Mouse (Mus musculus) brain, adult 2 months (tissue): Measurements from ENCODE around the gene S100a3.

Source experiments
- DNase-seq: peaks from one replicate; pipeline ENCODE4 v3.0.0; 2011; ENCODE audit warnings: low read depth, low spot score

The S100a3 gene

DNA sequence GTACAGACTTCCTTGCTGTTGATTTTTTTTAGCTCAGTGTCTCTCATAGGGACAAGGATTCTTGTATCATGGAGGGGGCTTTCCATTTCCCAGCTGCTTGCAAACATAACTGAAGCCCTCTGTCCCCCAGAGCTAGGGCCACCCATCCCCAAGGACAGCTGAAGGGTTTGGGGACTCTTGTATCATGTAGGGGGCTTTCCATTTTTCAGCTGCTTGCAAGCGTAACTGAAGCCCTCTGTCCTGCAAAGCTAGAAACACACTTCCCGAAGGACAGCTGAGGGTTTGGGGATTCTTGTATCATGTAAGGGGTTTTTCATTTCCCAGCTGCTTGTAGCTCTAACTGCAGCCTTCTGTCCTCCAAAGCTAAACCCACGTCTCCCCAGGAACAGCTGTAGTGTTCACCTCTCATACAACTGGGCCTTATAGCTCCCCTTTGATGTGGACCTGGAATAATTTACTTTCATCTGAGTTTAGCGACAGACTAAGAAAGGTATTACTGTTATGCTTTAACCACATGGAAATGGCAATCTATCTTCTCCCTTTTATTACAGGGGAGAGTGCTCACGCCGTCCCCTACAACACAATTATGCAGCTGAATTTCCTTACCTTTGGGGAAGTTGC lies at the start of gene S100a3:
Gene S100a3, plus strand, starts transcription at position 571 of the 621 bp plus-strand sequence.
- DNase-seq = peak; percentile 16

DNA sequence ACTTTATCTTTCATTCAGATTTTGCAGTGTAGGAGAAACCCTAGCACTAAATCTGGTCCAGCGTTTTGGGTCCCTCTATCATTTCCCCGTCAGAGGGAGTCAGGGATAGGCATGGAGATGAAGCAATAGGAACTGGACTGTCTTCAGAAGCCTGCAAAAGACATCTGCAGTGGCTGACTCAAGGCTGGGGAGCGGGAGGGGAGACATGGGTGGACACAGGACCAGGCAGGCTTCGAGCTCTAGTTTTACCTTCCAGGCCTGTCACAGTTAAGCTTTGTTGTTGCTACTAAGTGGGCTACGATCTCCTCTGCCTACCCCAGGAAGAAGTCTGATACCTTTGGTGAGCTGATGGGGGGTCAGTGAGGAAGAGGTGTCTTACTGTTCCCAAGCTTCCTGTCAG lies 48.1 kb upstream of the S100a3 start:
- DNase-seq = no peak

DNA sequence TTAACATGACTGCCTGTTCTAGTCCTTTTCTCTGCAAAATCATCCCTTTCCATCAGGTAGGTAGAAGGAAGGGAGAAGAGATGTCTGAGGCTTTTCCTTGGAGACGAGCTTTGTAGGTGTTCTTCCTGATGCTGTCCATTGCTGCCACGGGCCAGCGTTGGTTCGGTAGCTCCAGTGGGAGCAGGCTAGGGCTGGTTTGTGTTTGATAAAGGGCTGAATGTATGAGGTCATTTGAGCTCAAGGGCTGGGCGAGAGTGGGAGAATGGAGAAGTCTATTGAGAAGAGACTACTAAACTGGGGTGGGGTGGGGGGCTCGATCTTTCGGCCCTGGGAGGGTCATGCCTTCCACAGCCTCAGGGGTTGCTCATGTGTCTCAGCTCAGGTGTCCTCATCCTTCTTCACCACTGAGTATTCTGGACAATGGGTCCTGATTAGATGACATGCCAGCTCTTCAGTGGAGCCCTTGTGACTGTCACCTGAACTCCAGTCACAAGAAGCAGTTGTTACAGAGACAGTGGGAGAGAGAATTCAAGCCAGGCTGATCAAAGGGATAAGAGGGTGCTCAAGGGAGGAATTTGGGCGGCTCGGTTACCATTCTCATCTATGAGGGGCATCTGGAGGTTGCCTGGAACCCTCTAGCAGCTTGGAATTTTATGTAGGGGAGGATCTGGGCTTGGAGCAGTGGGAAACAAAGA lies 47.3 kb upstream of the S100a3 start:
- DNase-seq = no peak

DNA sequence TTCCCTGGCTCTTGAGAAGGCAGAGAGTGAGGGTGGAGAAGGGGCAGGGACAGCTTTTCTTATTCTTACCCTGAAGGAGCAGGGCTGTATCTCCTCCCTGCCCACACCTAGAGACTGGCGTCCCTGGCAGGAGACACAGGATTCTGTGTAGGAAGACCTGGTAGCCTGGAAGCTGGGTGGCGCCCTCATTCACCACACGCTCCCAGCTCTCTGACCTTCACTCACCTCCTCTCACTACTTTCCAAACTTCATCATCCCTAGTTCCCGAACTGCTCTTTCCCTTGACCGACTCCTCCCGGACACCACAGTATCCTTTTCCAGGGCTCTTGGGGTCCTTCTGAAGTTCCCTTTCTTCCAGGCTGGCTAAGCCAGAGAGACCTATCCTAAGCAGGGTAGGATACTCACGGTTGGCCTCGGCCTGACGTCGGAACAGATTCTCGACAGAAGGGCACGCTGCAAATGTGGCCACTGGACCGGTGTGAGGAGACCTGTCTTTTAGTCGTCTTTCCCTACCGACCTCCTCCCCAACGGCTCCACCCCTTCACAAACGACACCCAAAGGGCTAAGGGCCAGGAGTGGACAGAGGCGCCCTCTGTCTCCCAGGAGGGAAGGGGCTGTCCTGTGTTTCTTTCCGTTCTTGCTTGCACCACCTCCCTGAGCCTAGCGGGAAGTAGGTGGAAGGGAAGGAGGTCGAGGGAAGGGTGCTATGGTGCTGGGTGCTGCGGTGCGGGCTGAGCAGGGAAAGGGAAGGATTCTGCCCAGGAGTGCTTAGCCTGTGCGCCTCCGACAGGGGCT lies 46.4 kb upstream of the S100a3 start, which contains the start of the genes S100a1 and S100a13:
Gene S100a1, minus strand, starts transcription at position 597 of the 795 bp plus-strand sequence.
Gene S100a13, plus strand, starts transcription at position 640 of the 795 bp plus-strand sequence.
- peak; percentile 72 for DNase-seq

DNA sequence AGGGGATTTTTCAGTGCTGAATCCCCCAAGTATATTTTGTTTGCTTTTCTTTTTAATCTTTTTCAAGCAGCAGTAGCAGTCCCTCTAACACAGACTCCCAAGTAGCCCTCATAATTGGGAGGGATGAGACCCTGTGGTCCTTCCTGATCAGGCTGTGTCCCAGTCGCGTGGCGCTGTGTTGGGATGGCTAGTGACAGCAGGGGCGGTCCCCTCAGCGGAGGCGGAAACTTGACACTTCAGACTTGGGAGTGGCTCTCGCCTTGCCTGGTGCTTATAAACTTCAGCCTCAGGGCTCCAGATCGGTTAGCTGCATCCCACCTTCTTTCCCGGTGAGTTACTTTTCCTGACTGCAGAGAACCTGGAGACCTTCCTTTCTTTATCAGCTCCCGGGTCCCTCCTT lies 45.7 kb upstream of the S100a3 start:
- DNase-seq = peak; percentile 44

DNA sequence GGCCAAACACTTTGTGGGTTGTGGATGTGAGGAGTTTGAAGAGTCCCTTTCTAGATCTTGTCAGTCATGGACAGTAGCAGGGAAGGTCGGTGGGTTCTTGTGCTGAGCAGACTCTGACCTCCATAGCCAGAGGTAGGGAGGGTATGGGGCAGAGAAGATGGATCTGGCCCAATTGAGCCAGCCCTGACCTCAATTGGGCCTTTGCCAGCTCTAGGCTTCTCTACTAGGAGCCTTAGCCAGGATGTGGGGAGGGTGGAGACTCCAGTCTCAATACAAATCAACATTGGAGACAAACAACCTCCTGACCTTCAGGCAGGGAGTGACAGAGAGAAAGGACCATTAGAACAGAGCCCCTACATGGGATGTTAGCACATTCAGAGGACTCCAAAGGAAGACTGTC lies 45.1 kb upstream of the S100a3 start:
- no peak for DNase-seq

DNA sequence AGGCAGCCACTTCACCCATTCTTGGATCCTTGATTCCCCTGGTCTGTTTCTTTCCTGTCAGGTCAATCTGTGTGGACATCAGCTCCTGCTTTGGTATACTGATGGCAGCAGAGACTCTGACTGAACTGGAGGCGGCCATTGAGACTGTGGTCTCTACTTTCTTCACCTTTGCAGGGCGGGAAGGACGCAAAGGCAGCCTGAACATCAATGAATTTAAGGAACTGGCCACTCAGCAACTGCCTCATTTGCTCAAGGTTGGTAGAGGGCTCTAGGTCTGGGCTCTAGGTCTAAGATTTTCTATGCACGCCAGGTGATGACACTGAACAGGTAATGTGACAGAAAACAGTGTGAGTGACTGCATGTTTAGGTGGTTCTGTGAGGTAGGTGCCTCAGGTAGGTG lies 44.6 kb upstream of the S100a3 start:
- no peak for DNase-seq

DNA sequence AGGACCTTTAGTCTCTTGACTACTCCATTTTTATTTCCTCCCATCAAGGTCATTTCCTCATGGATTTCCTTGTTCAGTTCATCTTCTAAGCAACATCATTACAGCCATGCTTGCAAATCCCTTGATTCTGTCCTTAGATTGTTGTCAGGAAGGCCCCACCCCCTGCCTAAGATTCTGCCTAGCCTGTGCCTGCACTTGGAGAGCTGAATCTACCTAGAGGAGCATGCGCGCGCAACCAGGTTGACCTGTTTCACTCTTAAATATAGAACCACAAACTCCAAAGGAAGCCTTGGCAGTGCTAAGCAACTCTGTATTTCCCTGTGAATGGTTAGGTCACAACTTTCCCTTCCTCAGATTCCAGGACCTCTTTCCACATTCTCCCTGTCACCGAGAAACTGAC lies 42.7 kb upstream of the S100a3 start:
- DNase-seq = no peak

DNA sequence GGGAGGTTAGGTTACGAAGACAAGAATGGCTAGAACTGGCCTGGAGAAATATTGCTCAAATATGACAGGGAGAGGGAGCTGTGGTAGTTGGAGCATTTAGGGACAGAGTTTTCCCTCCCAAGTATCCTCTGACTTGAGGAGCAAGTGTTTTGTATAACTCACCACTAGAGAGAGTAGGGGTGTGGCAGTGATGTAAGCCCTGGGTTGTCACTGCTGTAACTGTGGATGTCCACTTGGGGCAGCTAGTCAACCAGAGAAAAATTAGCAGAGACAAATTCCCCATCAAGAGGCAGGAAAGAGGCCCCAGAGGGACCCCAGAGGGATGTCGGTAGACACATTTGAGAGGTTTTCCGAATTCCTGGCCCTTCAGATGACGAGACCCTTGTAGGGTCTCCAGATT lies 35.0 kb upstream of the S100a3 start:
- peak; percentile 87 for DNase-seq

DNA sequence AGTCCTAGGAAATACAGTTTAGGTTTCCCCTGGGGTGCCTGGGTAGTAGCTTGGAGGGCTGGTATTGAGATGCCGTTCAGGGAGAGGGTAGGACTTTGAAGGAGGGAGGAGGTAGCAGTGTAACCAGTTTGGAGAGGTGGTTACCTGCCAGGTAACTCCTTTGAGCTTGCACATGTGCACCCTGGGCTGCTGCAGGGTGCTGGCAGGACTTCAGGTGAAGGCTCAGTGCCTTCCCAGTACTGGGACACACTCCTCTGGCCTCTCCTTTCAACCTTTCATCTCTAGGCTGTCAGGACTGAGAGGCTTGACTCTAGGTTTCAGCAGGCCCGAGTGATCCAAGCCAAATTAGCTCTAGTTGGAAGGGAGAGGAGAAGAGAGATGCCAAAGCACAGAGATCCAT lies 34.3 kb upstream of the S100a3 start:
- no peak for DNase-seq

DNA sequence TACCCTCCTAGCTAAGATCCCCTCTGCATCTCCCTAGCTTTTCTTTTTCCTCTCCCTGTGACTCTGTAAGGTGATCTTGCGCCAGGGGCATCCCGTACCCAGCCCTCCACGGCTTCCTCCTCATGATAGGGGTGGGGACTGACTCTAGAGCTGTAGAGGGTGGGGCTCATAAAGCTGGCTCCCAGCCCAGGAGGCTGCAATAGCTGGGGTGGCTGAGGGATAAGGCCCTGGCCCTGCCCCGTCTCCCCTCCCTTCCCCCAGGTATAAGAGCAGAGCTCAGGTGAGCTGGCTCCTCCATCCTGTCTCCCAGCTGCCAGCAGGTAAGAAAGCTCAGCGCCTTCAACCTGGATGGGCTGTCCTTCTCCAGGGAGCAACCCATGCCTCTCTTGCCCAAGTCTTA lies 33.8 kb upstream of the S100a3 start, which contains the start of gene S100a14:
Gene S100a14, plus strand, starts transcription at position 277 of the 400 bp plus-strand sequence.
- no peak for DNase-seq

DNA sequence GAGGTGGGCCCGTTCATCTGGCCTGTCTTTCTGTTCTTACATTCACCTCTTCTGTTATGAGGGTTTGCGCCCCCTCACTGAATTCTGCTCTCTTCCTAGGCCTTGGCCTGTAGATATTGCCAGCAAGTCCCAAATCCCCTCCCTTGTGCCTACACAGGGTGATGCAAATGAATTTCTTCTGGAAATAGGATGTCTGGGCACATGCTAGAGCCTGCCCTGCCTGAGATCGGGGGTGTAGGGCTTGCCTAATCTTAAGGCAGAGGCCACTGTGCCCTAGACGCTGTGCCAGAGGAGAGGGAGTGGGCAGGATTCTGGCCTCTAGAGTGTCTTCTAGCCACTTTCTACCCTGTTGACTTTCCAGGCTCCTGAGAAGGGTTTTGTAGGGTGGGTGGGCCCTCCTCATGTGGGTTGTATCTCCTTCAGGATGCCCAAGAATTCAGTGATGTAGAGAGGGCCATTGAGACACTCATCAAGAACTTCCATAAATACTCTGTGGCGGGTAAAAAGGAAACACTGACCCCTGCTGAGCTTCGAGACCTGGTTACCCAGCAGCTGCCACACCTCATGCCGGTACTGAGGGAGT lies 33.0 kb upstream of the S100a3 start:
- no peak for DNase-seq

DNA sequence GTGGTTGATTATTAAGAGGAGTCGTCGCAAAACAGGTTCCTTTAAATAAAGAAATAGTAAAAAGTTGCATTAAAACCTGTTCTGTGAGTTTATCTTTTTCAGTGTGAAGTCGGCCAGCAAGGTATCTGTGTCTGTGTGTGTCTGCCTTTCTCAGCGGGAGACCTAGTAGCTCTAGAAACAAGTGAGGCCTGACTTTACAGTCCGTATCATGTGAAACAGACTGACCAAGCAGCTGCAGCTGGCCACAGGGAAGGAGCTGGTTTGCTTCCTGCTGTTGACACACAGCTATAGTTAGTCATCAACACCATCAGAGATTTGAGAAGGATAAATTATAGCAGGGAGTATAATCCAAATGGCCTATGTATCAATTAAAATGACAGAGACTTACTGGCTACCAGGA lies 28.7 kb upstream of the S100a3 start:
- no peak for DNase-seq

DNA sequence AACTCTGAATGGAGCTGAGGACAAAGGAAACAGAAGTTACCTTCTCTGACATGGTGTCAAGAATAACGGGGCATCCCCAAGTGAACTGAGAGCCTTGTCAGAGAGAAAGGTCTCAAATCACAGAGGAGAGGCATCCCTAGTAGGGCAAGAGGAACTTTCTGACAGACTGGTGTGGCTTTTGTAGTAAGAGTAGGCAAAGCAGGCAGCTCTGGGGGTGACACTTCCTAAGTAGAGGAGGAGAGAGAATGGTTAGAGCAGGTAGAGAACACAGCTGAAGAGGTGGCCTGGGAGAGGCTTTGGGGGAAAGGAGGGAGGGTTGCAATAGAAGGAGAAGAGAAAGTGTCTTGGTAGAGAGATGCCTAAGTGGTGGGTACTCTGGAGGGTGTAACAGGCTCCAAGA lies 24.9 kb upstream of the S100a3 start:
- DNase-seq = no peak

DNA sequence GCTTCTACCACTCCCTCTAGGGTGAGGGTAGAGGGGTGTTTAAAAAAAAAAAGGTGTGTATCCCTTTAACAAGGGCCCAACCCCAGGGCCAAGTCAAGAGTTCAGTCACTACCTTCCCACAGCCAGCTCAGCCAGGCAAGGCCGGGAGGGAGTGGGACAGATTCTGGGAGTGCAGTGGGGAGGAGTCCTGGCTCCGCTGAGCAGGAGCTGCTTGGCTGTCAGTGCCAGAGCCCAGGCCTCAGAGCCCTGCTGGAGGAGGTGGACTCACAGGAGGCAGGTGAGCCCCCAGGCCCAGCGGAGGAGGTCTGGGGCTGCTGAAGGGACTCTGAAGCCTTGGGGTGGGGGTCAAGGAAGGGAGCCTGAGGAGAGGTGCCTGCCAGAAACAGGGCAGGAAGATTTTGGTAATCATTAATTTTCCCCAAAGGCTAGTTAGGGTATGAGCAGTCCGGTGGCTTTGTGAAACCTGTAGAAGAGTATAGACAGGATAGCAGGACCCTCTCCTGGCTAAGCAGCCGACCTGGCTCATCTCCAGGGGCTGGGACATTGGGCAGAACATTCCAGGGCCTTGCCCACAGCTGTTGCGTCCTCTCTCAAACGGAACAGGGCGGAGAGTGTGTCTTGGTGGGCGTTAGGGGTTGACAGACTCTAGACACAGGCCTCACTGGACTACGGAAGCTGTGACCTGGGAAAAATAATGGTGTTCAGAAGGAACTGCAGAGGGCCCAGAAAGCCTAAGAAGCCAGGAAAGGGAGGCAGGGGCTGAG lies 23.1 kb upstream of the S100a3 start, which contains the start of gene S100a16:
Gene S100a16, plus strand, starts transcription at position 114 of the 764 bp plus-strand sequence.
- DNase-seq = peak; percentile 87

DNA sequence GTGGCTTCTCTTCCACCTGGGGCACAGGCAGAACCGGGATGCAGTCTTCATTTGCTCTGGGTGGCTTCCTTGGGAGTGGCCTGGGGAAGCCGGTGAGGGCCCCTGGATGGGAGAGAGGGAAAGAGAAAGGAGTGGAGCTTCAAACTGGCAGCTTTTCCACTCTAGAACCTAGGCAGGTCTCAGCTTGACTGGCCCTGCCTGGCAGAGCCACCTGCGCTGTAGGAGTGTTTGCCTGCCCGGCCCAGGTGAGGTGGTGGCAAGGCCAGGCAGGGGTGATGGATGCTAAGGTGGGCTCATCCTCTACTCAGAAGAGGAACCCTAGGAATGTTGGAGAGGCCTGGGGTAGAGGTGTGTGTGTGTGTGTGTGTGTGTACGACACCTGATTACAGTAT lies 22.5 kb upstream of the S100a3 start:
- DNase-seq = no peak

DNA sequence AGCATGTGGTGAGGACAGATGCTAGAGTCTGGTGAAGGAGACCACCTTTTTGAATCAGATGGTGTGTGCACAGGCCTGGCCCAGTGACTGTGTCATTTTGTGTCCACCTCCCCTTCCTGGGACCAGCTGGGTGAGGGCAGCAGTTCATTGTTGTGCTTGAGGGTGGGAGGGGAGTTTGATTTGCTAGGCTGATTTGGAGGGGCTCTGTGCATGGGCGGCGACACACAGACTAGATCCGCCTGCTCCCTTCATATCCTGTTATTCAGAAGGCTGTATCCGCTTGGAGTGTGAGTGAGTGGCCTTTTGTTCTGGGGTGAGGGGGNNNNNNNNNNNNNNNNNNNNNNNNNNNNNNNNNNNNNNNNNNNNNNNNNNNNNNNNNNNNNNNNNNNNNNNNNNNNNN lies 19.5 kb upstream of the S100a3 start:
- DNase-seq = peak; percentile 90

DNA sequence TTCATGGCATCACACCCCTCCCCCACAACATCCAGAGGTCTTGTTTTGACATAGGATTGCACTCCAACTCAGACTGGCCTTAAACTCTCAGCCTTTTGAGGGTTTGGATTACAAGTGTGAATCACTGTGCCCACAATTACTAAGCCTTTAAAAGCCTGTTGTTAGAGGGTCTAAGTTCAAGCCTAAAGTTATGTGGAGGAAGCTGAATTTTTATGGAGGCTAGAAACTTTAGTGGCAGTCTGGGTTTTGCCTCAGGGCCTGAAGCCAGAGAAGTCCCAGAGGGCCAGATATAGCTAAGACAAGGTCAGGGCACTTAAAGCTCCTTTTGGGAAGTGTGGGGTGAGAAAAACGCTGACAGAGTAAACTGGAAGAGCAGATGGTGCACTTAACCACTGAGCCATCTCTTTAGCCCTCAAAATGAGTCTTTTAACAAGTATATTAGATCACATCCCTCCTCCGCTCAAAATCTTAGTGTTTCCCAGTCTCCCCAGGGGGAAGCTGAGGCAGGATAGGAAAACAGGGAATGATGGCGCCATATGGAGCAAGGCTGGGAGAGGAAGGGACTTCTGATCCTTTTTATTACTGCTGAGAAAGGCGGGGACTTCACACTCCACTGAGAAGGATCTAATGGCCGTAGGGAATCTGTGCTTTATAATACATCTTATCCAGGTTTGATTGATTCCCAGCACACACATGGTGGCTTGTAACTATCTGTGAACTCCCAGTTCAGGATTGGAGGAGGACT lies 10.5 kb upstream of the S100a3 start:
- DNase-seq = no peak

DNA sequence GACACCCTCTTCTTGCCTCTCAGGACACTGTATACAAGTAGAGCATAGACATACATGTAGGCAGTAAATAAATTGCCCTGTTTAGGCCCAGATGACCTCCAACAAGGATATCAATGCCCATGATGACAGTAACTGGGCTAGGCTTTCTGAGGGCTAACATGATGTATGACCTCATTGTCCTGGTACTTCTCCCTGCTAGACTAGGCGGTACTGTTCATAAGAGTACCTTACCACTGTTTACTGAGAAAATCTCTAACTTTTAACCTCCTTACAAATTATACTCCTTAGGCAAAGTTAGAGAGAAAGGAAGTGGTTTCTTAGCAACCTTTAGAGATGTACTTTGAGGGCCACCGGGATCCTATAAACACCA lies 10.0 kb upstream of the S100a3 start:
- DNase-seq = no peak

DNA sequence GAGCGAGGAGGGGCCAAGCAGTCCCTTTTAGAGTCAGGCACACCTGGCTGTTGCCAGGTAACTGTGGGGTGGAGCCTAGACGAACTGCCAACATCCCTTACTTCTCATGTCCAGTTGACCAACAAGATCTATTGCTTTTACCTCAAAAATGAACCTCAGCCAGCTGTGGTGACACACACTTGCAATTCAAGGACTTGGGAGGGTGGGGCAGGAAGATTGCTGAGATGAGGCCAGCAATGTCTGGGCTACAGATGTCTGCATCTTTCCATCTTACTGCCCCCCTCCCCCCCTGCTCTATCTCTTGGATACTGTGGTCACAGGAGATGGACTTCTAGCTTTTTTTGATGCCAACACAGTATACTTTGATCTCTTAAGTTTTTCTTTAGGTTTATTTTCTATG lies 8.1 kb upstream of the S100a3 start:
- no peak for DNase-seq

DNA sequence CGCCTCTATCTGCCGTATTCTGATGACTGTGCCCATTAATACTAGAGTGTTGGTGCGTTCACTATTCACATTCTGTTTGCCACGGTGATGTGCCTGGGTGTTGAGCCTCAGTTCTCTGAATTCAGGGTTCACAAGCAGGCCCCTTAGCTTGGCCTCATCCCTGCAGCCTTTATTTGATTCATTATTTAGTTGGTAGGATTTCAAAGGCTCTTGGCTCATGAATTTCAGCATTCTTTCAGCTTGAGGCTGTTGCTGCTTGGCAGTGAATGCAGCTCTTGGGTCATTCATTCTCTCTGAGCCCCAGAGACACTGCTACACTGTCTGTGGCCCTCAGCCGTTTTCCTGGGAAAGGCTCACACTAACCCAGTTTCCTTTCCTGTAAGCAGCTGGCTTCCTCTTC lies 4.4 kb upstream of the S100a3 start:
- peak; percentile 84 for DNase-seq
